Mouse (Mus musculus) hindbrain, embryonic 16.5 days (tissue): Measurements from ENCODE around the gene Nup214. TPM values are rescaled to one million over a fixed set of nuclear protein-coding genes. Genes with fewer than 3 reads are reported as not detected.

Experiments
- ATAC-seq: fragments of 200-750 bp; cut with Nextera tagmentation; 2 replicates; pipeline ENCODE4 v1.8.0; 2017; ENCODE audit warnings: moderate TSS enrichment, moderate library complexity
- H3K27ac ChIP-seq: fragments of 300-500 bp; sonication (generic); 2 replicates; pipeline ENCODE4 v1.5.1; 2014; ENCODE audit warnings: low read depth, mild to moderate bottlenecking, control low read depth, low read length, moderate library complexity
- H3K27me3 ChIP-seq: fragments of 300-500 bp; sonication (generic); replicated peaks from 2 replicates; pipeline ENCODE4 v1.6.1; 2014; ENCODE audit warnings: low read length; ENCODE audit not compliant: control insufficient read depth, insufficient read depth
- H3K36me3 ChIP-seq: fragments of 300-500 bp; sonication (generic); 2 replicates; pipeline ENCODE4 v1.6.1; 2014; ENCODE audit warnings: mild to moderate bottlenecking, low read length, moderate library complexity, mixed read lengths; ENCODE audit not compliant: control insufficient read depth, insufficient read depth
- H3K4me1 ChIP-seq: fragments of 300-500 bp; sonication (generic); 2 replicates; pipeline ENCODE4 v1.6.1; 2014; ENCODE audit warnings: low read depth, low read length; ENCODE audit not compliant: control insufficient read depth, insufficient read depth
- H3K4me2 ChIP-seq: fragments of 300-500 bp; sonication (generic); 2 replicates; pipeline ENCODE4 v1.6.1; 2014; ENCODE audit warnings: mild to moderate bottlenecking, low read length, control low read depth, moderate library complexity
- H3K4me3 ChIP-seq: fragments of 300-500 bp; sonication (generic); 2 replicates; pipeline ENCODE4 v1.5.1; 2014; ENCODE audit warnings: mild to moderate bottlenecking, low read length, control low read depth, moderate library complexity
- H3K9ac ChIP-seq: fragments of 300-500 bp; sonication (generic); 2 replicates; pipeline ENCODE4 v1.6.1; 2014; ENCODE audit warnings: low read depth, mild to moderate bottlenecking, control low read depth, low read length, moderate library complexity
- H3K9me3 ChIP-seq: fragments of 300-500 bp; sonication (generic); 2 replicates; pipeline ENCODE4 v1.6.1; 2014; ENCODE audit warnings: mild to moderate bottlenecking, low read length, moderate library complexity; ENCODE audit not compliant: control insufficient read depth
- WGBS: fragments of 180-500 bp; shearing (Covaris S2); extraction: QIAGEN DNeasy Blood & Tissue Kit; methylation state at CpG from one replicate; pipeline ENCODE4 v1.1.7; 2014; 5-methylcytosine and 5-hydroxymethylcytosine counted together
- polyA plus RNA-seq: library from polyadenylated mRNA; unstranded; fragments of >200 nt; fragmentation: Nextera tagmentation; extraction: Ambion mirVana; gene quantifications from 2 replicates; pipeline ENCODE4 v1.2.1, GENCODE M21; 2015

Gene Nup214
- polyA plus RNA-seq, 1 experiment from 2014 or later: 54.7 TPM

- ATAC-seq: no peak
- H3K9me3 ChIP-seq: no peaks in the 10 kb centered on the region
These were observed 90.7 kb downstream of the Nup214 start for GRCm38 (mm10) chr2:32064913-32065312.

GRCm38 (mm10) chr2:32065371-32065791 lies 91.1 kb downstream of the Nup214 start:
- no peaks in the 10 kb centered on the region for H3K27me3 ChIP-seq
- H3K4me2 ChIP-seq: no peak overlapping the region
- no peak overlapping the region for H3K4me3 ChIP-seq
- 81% methylated on average over 5 of the region's 5 CpGs for WGBS
- no peak for ATAC-seq
- no peaks in the 10 kb centered on the region for H3K36me3 ChIP-seq
- H3K9ac ChIP-seq: no peak overlapping the region
- H3K9me3 ChIP-seq: no peaks in the 10 kb centered on the region
- no peak overlapping the region for H3K27ac ChIP-seq
- peaks cover 3% of the 10 kb centered on the region; the same call in 1 of the 2 replicates for H3K4me1 ChIP-seq

More at GRCm38 (mm10) chr2:32064913-32065312, 90.7 kb downstream of the Nup214 start:
- WGBS: 37% methylated on average over 13 of the region's 13 CpGs
- Histone ChIP-seq H3K4me2 (no peak overlapping the region), H3K4me3 (no peak overlapping the region), H3K27me3 (no peaks in the 10 kb centered on the region), H3K36me3 (no peaks in the 10 kb centered on the region), H3K27ac (no peak overlapping the region), H3K4me1 (peaks cover 3% of the 10 kb centered on the region; the same call in 1 of the 2 replicates), H3K9ac (no peak overlapping the region)

GRCm38 (mm10) chr2:32066005-32066404 lies 91.8 kb downstream of the Nup214 start:
- no peak for ATAC-seq
- WGBS: 81% methylated on average over 4 of the region's 4 CpGs
- Histone ChIP-seq H3K9ac (no peak overlapping the region), H3K36me3 (no peaks in the 10 kb centered on the region), H3K4me1 (peaks cover 3% of the 10 kb centered on the region; the same call in 1 of the 2 replicates), H3K9me3 (no peaks in the 10 kb centered on the region), H3K4me2 (no peak overlapping the region), H3K4me3 (no peak overlapping the region), H3K27ac (no peak overlapping the region), H3K27me3 (no peaks in the 10 kb centered on the region)

- Histone ChIP-seq H3K4me3 (no peak overlapping the region), H3K9ac (no peak overlapping the region), H3K27ac (no peak overlapping the region), H3K9me3 (no peaks in the 10 kb centered on the region), H3K4me2 (no peak overlapping the region), H3K4me1 (peaks cover 3% of the 10 kb centered on the region; the same call in 1 of the 2 replicates), H3K27me3 (no peaks in the 10 kb centered on the region), H3K36me3 (no peaks in the 10 kb centered on the region)
- 54% methylated on average over 30 of the region's 31 CpGs for WGBS
- no peak for ATAC-seq
These were observed 94.8 kb downstream of the Nup214 start for GRCm38 (mm10) chr2:32068811-32069607.

- Histone ChIP-seq H3K36me3 (no peaks in the 10 kb centered on the region), H3K4me1 (no peaks in the 10 kb centered on the region), H3K27ac (no peak overlapping the region), H3K9ac (no peak overlapping the region), H3K27me3 (no peaks in the 10 kb centered on the region), H3K9me3 (no peaks in the 10 kb centered on the region), H3K4me3 (no peak overlapping the region), H3K4me2 (no peak overlapping the region)
- ATAC-seq: no peak
- WGBS: 92% methylated on average over 10 of the region's 10 CpGs
These were observed 96.5 kb downstream of the Nup214 start for GRCm38 (mm10) chr2:32070747-32071146.

GRCm38 (mm10) chr2:32074404-32074803 lies 100.2 kb downstream of the Nup214 start:
- Histone ChIP-seq H3K4me1 (no peaks in the 10 kb centered on the region), H3K27me3 (no peaks in the 10 kb centered on the region), H3K9me3 (no peaks in the 10 kb centered on the region), H3K4me3 (no peak overlapping the region), H3K27ac (no peak overlapping the region), H3K36me3 (no peaks in the 10 kb centered on the region), H3K9ac (no peak overlapping the region), H3K4me2 (no peak overlapping the region)
- WGBS: 67% methylated on average over 8 of the region's 8 CpGs
- no peak for ATAC-seq

GRCm38 (mm10) chr2:32075368-32075767 lies 101.1 kb downstream of the Nup214 start:
- WGBS: 58% methylated on average over 7 of the region's 7 CpGs

GRCm38 (mm10) chr2:32077744-32078143 lies 103.5 kb downstream of the Nup214 start:
- ATAC-seq: no peak
- H3K9ac ChIP-seq: no peak overlapping the region
- no peaks in the 10 kb centered on the region for H3K36me3 ChIP-seq
- peaks cover 4% of the 10 kb centered on the region for H3K4me1 ChIP-seq
- no peak overlapping the region for H3K4me2 ChIP-seq
- H3K27me3 ChIP-seq: peaks cover 13% of the 10 kb centered on the region
- 83% methylated on average over 10 of the region's 10 CpGs for WGBS
- H3K4me3 ChIP-seq: no peak overlapping the region
- H3K27ac ChIP-seq: no peak overlapping the region
- H3K9me3 ChIP-seq: no peaks in the 10 kb centered on the region

More at GRCm38 (mm10) chr2:32075368-32075767, 101.1 kb downstream of the Nup214 start:
- Histone ChIP-seq H3K4me2 (no peak overlapping the region), H3K27ac (no peak overlapping the region), H3K4me3 (no peak overlapping the region), H3K9me3 (no peaks in the 10 kb centered on the region), H3K9ac (no peak overlapping the region), H3K36me3 (no peaks in the 10 kb centered on the region), H3K4me1 (no peaks in the 10 kb centered on the region), H3K27me3 (no peaks in the 10 kb centered on the region)
- no peak for ATAC-seq

- H3K9ac ChIP-seq: no peak overlapping the region
- no peaks in the 10 kb centered on the region for H3K9me3 ChIP-seq
- no peak overlapping the region for H3K4me3 ChIP-seq
- ATAC-seq: no peak
- peaks cover 20% of the 10 kb centered on the region for H3K27me3 ChIP-seq
- H3K4me2 ChIP-seq: no peak overlapping the region
- no peak overlapping the region for H3K27ac ChIP-seq
- H3K36me3 ChIP-seq: no peaks in the 10 kb centered on the region
- peaks cover 11% of the 10 kb centered on the region for H3K4me1 ChIP-seq
- WGBS: 59% methylated on average over 8 of the region's 8 CpGs
These were observed 104.3 kb downstream of the Nup214 start for GRCm38 (mm10) chr2:32078522-32078921.
